Comparison of ENCODE assay signal across 8 mouse cellular contexts in the genomic region with DNA sequence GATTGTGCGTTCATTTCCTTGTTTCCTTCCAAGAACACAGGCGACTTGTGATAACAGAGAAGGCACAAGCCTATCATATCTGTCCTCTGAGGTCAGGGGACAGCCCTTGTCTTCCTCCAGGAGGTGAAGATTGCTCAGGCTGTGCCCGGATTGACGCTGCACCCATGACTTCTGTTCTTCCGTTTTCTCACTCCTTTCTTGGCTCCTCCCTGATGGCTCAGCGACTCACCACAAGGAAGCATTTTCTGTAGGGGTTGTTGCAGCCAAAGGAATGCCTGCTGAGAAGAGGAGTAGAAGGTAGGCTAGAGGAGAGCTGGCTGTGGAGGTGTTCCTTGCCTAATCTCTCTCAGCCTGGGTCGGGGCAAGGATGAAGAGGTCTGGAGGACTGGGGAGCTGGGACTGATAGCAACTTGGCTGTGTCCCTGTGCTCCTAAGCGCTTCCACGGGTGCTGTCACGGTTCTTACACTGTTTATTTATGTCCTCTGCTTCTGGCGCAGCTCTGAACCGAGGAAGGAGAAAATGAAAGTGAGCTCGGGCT. TPM values are rescaled to one million over a fixed set of nuclear protein-coding genes. Genes with fewer than 3 reads are reported as not detected.
A peak's percentile ranks its signal among the peaks of the same experiment; 100 is the strongest.
DNase-seq lines count a peak whose midpoint lies in the region; TF ChIP-seq lines count a peak whose summit lies in the region.

No protein-coding gene starts in this region.

- peaks cover 4% of the 10 kb centered on the region; the same call in 1 of the 2 replicates for H3K27me3 ChIP-seq in heart, embryonic 10.5 days (ENCODE audit: insufficient read depth, poor library complexity, severe bottlenecking)
- H3K27me3 ChIP-seq in megakaryocyte, embryonic 14.5 days (replicated peaks) = no peaks in the 10 kb centered on the region
- H3K27me3 ChIP-seq in thymus, adult 2 months (ENCODE audit: control insufficient read depth, insufficient read depth, low read length) = no peaks in the 10 kb centered on the region

- peak; percentile 39 to 62 for DNase-seq in left cerebral cortex, postnatal 25 days (ENCODE audit: low spot score in 2 of 2)
- DNase-seq in left cerebral cortex, adult 8-10 months (ENCODE audit: low spot score in 2 of 2) = no peak
- peak; percentile 16 for DNase-seq in adrenal gland, postnatal 25 days
- no peak for DNase-seq in heart, embryonic 10.5 days (ENCODE audit: low spot score)
- peak; percentile 57 for DNase-seq in kidney, postnatal 10 days
- peak; percentile 54 for DNase-seq in thymus, adult 2 months
- no peak for DNase-seq in gastrocnemius, adult 8-10 months (ENCODE audit: low spot score in 2 of 2)

- TF ChIP-seq CTCF in thymus, adult 2 months (IDR thresholded peaks at IDR 0.05; ENCODE audit: borderline replicate concordance, control insufficient read depth, extremely low read depth, insufficient read depth, low read length, poor library complexity) = no peak

- 23% methylated on average over 13 of the region's 13 CpGs for WGBS in heart, embryonic 10.5 days
- WGBS in thymus, adult 2 months = 2% methylated on average over 13 of the region's 13 CpGs

- no peaks in the 10 kb centered on the region for H3K9me3 ChIP-seq in heart, embryonic 10.5 days
- H3K9me3 ChIP-seq in megakaryocyte, embryonic 14.5 days = no peaks in the 10 kb centered on the region

- peak overlapping the region; percentile 51 for H3K4me3 ChIP-seq in heart, embryonic 10.5 days
- H3K4me3 ChIP-seq in megakaryocyte, embryonic 14.5 days (replicated peaks) = peak overlapping the region; percentile 96
- peak overlapping the region; percentile 91 for H3K4me3 ChIP-seq in thymus, adult 2 months (ENCODE audit: control insufficient read depth, insufficient read depth, low read length)

- no peaks in the 10 kb centered on the region for H3K36me3 ChIP-seq in heart, embryonic 10.5 days
- peaks cover 36% of the 10 kb centered on the region for H3K36me3 ChIP-seq in megakaryocyte, embryonic 14.5 days (replicated peaks; ENCODE audit: low read length)
- peaks cover 8% of the 10 kb centered on the region; the same call in 1 of the 2 replicates for H3K36me3 ChIP-seq in thymus, adult 2 months (ENCODE audit: control insufficient read depth, insufficient read depth, low read length)

- peak overlapping the region; percentile 76; the same call in 1 of the 2 replicates for H3K27ac ChIP-seq in heart, embryonic 10.5 days
- peak overlapping the region; percentile 94 for H3K27ac ChIP-seq in thymus, adult 2 months (ENCODE audit: control insufficient read depth, insufficient read depth, low read length)

- peak; percentile 44 for TF ChIP-seq POLR2A in thymus, adult 2 months (IDR thresholded peaks at IDR 0.05; ENCODE audit: control insufficient read depth, extremely low read depth, insufficient read depth, low read length, poor library complexity)

- intact Hi-C loops in left cerebral cortex, postnatal 25 days (cut with DNase I) = loop anchor here (5.0 kb wide), 1 partner anchor 55 kb away; no protein-coding TSS in a partner anchor

- H3K4me1 ChIP-seq in heart, embryonic 10.5 days = peaks cover 32% of the 10 kb centered on the region
- H3K4me1 ChIP-seq in megakaryocyte, embryonic 14.5 days = peaks cover 83% of the 10 kb centered on the region
- peaks cover 38% of the 10 kb centered on the region for H3K4me1 ChIP-seq in thymus, adult 2 months (replicated peaks; ENCODE audit: control insufficient read depth, insufficient read depth, low read length)

RNA-seq across cellular contexts. Expression of gene Rnasel, which starts 2.6 kb away (rescaled TPM):
- total RNA-seq in left cerebral cortex, postnatal 25 days (2021) = 1 to 10 TPM; 8.8 to 9.3 TPM
- 10 to 100 TPM in 3 of 4 experiments, 1 to 10 TPM in 1; 10.0 to 12.9 (median 10.9) TPM for total RNA-seq in left cerebral cortex, adult 8-10 months (2022)
- total RNA-seq in adrenal gland, postnatal 25 days (2021) = 13.9 and 17.6 TPM in 2 replicates
- 4.4 and 6.8 TPM in 2 replicates for polyA plus RNA-seq in heart, embryonic 10.5 days (2016; fragmentation: Nextera tagmentation; extraction: Ambion mirVana)
- 2.3 and 3.2 TPM in 2 replicates for polyA plus RNA-seq in megakaryocyte, embryonic 14.5 days (2012; ENCODE audit: insufficient read depth, low replicate concordance)
- 11.8 and 12.3 TPM in 2 replicates for polyA plus RNA-seq in thymus, adult 2 months (2012; rRNA removed)
- 1 to 10 TPM in 3 of 4 experiments, under 1 TPM in 1; 0.63 to 1.8 (median 1.2) TPM for total RNA-seq in gastrocnemius, adult 8-10 months (2022)

RNA-seq across cellular contexts. Expression of gene Rgs16, which starts 11.7 kb away (rescaled TPM):
- total RNA-seq in left cerebral cortex, postnatal 25 days (2021) = 1 to 10 TPM; 7.1 to 8.7 TPM
- 10 to 100 TPM; 10.1 to 13.2 (median 11.4) TPM for total RNA-seq in left cerebral cortex, adult 8-10 months (2022)
- total RNA-seq in adrenal gland, postnatal 25 days (2021) = 5.5 and 6.4 TPM in 2 replicates
- polyA plus RNA-seq in heart, embryonic 10.5 days (2016; fragmentation: Nextera tagmentation; extraction: Ambion mirVana) = 2.6 and 2.9 TPM in 2 replicates
- polyA plus RNA-seq in megakaryocyte, embryonic 14.5 days (2012; ENCODE audit: insufficient read depth, low replicate concordance) = not detected in 2 replicates
- 2.8 and 3.1 TPM in 2 replicates for polyA plus RNA-seq in thymus, adult 2 months (2012; rRNA removed)
- total RNA-seq in gastrocnemius, adult 8-10 months (2022) = under 1 TPM; 0.52 to 0.91 (median 0.71) TPM

Comparison
In these comparisons a context has a peak if more than half of its experiments do, and no peak if none do; other contexts are left out.
1. DNase-seq: peak in left cerebral cortex, postnatal 25 days (2 of 2), adrenal gland, postnatal 25 days (single experiment), kidney, postnatal 10 days (single experiment) and thymus, adult 2 months (single experiment); none in left cerebral cortex, adult 8-10 months (0 of 2), heart, embryonic 10.5 days (single experiment) and gastrocnemius, adult 8-10 months (0 of 2).
2. Peak in every context shown above with its lines, with median percentiles within 50 percentile points of each other: H3K4me3 ChIP-seq.